Mouse (Mus musculus) lung, postnatal 36 days (tissue): ENCODE measurements around the gene Wt1.
A peak's percentile ranks its signal among the peaks of the same experiment; 100 is the strongest.

Experiments used
- DNase-seq: peaks from one replicate; pipeline ENCODE4 v3.0.0; 2022; ENCODE audit warnings: mixed read lengths

Gene Wt1

GRCm38 (mm10) chr2:105126279-105126678 is at the start of gene Wt1:
Gene Wt1, plus strand, starts transcription at chr2:105126529.
- peak; percentile 21 for DNase-seq

DNA sequence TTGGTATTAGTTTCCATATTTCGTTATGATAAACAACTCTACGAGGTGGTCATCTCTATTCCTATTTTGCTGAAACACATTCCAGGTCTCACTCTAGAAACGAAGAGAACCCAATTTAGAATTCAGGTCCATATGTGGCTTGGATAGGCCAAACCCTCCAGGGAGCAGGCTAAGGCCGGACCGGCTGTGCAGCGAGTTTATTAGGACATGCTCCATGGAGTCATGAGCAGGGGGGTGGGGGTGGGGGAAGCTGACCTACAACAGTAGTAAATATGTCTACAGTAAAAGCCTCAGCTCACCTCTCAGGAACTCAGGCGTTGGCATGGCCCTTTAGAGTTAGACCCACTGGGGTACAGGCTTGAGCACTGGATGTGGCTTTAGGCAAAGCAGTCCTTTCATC is 49.2 kb upstream of the Wt1 start:
- no peak for DNase-seq

- no peak for DNase-seq
These were observed 44.0 kb upstream of the Wt1 start for GRCm38 (mm10) chr2:105082256-105082790.

- DNase-seq: no peak
These were observed 42.3 kb upstream of the Wt1 start for GRCm38 (mm10) chr2:105084035-105084434.

- DNase-seq: no peak
These were observed 40.2 kb upstream of the Wt1 start for GRCm38 (mm10) chr2:105086081-105086480.

DNA sequence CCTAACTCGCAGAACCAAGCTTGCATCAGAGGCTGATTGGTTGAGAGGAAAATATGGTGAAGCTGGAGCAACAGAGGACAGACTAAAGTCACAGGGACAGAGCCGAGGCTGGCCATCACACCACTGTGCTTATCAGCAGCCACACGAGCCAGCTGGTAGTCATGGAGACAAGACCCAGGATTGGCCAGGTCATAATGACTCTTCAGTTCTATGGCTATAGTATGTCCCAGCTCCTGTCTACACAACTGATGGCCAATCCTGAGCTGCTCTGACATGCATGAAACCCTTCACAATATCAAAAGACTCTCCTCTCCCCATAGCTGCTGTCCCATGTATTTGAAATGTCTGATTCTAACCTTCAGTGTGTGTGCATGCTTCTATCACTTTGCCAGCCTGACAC is 38.3 kb upstream of the Wt1 start:
- DNase-seq: no peak

DNA sequence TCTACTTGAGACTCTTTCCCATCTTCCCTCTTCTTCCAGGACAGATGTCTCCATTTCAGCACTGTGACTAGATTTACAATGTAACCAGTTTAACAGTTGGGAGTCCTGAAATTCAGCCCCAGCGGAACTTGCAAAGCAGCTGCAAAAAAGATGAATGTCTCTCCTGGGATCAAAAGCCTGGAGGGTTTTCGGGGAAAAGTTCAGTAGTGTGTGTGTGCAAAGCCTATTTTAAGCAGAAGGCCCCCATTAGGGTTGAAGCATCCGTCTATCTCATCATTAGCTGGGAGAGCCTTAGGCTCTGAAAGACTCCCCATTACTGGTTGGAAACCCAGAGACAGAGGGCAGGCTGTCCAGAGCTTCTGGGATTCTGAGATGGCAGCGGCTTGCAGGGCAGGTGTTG is 37.2 kb upstream of the Wt1 start:
- no peak for DNase-seq

DNA sequence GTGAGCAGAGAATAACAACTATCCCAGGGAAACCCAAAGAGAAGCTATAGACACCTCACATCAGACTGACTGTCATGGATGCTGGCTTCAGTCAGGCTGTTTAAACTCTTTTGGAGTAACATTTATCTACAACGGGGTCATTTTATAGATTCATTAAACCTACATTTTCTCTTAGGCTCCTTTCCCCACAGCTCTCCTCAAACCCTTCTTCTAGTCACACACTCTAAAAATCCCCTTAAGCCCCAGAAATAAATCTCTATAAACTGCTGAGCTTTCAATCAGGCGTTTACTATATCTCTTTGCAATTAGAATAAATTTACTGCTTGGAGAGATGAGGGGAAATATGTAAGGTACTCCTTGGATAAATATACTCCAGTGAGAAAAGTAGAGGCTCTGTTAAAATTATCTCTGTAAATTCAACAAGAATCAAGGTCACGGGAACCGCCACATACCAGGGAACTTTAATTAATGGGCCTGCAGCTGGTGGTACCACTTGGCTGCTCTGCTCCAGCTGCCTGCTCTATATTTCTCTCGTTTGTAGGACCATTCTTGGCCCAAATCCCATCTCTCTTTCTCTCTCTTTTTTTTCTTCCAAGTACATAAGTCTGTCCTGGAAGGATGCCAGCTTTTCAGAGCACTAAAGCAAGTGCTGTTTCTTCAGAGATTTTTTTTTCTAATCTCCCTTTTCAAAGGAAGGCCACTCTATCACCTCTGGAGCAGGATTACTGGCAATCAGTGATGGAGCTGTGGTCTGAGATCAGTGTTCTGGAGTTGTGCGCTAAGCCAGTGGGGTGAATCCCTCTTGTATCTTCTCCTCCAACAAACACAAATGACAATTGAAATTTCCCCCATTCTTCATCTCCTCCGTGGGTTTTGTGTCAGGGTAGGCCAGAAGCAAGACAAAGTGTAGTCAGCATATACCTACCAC is 36.5 kb upstream of the Wt1 start:
- DNase-seq: no peak

- DNase-seq: no peak
These were observed 35.3 kb upstream of the Wt1 start for GRCm38 (mm10) chr2:105090991-105091390.

DNA sequence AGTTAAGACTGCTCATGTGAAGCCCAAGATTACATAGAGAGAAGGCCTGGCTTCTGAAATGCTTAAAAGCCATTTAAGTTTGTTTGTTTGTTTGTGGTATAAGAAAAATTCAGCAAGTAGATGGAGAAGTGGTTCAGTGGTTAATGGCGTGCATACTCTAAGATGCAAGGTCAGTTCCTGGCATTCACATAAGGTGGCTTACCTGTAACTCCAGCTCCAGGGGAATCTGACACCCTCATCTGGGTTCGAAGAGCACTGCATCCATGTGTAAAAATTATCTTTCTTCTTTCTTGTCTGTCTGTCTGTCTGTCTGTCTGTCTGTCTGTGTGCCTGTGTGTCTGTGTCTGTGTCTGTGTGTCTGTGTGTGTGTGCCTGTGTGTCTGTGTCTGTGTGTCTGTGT is 34.6 kb upstream of the Wt1 start, which contains the start of gene Gm11060:
TSS of gene Gm11060 (plus strand) at position 301 of the 400 bp plus-strand sequence.
- no peak for DNase-seq

DNA sequence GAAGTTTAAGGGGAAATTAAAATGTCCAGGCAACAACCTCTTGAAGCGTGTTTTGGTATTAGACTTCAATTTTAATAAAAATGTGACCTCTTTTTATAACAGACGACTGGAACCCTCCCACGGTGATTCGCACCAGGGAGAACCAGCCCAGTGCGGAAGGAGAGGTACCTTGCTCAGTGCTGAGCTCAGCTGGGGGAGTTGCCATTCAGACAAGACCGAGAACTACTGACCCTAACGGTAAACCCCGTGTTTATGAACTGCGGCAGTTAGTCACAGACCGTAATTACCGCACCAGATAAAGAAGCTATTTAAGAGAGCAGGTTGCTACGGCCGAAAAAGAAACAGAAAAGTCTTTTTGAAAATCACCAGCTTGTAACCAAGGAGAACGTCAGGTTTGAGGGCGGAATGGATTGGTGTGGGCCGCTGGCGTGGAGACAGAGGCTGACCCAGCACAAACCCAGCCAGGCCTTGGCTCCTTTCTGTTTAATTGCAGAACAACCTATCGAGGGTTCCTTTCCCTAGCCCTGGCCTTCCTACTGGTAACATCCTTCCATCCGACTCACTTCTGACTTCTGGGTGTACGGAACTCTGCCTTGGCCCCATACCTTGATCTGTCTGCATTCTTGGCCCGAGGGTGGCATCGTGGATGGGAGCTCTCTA is 28.9 kb upstream of the Wt1 start:
- DNase-seq: no peak

DNA sequence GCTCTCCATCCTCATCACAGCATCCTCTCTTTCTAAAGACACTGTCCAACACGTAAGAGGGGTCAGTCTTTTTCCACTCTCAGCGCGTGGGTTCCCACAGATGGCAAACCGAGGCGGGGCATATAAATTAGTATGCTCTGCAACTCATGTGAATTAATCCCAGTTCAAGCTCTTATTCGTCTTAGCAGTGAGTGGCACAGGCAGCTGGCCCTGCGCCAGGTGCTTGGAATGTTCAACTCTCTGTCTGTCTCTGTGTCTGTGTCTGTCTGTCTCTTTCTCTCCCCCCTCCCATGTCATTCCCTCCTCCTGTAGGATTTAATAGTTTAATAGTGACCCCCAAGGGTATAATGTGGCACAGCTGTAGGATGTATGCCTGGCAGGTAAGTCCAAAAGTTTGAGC is 26.9 kb upstream of the Wt1 start:
- DNase-seq: no peak

GRCm38 (mm10) chr2:105100541-105100940 is 25.8 kb upstream of the Wt1 start:
- DNase-seq: no peak

- peak; percentile 70 for DNase-seq
These were observed 17.6 kb upstream of the Wt1 start for GRCm38 (mm10) chr2:105108703-105109158.

DNA sequence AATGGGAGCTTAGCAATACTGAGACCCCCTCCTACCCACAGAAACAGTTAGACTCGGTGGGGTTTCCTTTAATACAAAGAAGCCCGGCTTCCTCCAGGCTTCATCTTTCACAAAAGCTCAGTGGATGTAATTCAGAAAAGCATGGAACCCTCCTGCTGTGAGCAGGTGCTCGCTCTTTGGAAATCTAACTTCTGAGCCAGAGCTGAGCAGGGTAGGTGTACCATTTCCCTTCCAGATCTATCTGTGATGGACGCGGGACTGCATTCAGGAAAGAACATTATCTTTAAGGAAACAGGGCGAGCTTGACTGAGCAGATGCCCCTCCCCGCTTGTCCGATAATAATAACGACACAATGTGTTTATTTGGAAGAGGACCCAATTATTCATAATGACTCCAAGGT is 12.3 kb upstream of the Wt1 start:
- DNase-seq: no peak

GRCm38 (mm10) chr2:105117669-105118068 is 8.7 kb upstream of the Wt1 start:
- DNase-seq: no peak

- DNase-seq: no peak
These were observed 4.1 kb upstream of the Wt1 start for GRCm38 (mm10) chr2:105122216-105122615.

- DNase-seq: no peak
These were observed 3.4 kb upstream of the Wt1 start for GRCm38 (mm10) chr2:105122886-105123285.

DNA sequence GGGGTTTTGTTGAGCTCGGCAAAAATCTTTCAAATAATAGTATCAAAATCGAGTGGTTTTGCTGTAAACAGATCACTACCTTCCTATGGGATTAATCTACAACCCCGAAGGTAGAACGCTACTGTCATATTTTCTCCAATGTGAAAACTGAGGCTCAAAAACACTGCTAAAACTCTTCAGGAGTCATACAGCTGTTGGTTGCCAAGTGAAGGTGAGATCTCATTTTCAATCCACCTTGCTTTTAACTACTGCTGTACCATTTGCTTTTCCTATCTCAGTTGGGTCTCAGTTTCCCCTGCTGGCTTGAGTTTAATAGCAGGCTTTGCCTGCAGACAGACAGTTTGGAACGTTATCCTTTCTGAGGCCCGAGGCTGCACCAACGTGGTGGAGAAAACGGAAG is 2.9 kb upstream of the Wt1 start:
- no peak for DNase-seq

DNA sequence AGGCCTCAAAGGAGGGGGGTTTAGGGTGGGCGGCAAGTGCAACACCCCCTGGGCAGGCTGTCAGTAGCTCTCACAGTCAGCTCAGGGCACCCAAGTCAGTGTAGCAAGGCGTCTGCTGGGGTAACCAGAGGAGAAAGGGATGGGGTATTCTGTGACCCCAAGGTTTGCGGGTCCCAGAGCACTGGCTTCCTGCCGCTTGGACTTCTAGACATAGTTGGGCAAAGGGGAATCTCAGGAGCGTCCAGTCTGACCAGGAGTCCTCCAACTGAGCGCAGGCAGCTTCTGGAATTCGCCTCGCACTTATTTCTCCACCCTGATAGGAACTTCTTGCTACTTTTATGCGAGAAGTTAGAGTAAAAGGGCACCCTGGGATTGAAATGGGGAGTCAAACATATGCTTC is 2.4 kb upstream of the Wt1 start:
- DNase-seq: no peak

DNA sequence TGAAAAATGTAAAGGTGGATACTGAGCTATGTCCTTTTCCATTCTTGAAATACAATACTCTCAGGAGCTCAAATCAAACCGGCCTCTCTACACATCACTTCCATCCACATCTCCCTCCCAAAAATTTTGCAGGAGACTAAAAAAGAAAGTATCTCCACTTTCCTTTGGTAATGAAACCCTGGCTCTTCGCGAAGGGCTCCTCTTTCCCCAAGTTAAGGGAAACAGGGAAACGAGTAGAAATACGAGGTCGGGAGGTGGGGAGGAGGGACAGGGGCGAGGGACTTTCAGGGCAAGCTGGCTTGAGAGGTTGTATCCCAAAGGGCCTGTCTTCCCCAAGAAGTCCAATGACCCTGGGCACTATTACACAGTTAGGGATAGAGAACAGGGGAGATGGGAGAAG is 1.9 kb upstream of the Wt1 start:
- DNase-seq: no peak

GRCm38 (mm10) chr2:105125205-105125604 is 1.1 kb upstream of the Wt1 start:
- no peak for DNase-seq

- no peak for DNase-seq
These were observed 688 bp upstream of the Wt1 start for GRCm38 (mm10) chr2:105125641-105126040.
